Mouse (Mus musculus): ENCODE data around the gene Igfbpl1.

Gene Igfbpl1

DNA sequence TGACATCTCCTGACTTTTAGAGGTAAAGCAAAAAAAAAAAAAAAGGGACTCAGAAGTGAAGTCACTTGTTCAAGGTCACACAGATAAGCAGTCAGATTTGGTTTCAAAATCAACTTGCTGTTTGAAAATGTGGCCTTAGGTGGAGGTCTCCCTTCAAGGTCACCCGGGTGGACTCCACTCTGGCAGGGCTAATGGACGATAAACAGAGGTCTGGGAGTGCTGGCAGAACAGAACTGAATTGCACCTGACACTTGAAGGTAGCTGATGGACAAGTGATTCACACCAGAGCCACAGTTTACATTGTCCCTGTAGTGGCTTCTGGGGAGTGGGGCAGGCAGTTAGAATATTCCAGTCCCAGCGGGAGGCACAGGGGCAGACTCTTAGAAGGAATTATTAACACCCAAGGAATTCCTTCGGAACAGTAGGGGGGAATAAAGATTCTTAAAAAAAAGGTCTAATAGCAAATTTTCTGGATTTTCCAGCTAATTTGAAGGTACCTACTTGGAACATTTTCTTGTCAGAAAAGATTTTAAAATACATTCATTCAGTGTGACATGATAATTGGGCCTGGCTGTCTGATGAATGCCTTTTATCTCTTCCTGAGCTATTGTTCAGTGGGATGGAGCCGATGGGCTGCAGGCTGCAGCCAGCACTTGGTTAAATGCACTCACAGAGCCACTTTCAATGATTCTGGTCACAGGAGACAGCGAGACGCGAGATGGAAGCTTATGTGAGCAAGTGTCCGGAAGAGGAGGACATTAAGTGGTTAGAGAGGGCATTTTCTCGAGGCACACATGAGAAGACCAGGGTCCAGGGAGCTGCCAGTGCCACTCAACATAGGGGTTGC, 56.7 kb downstream of the Igfbpl1 start:
- no peak for DNase-seq

DNA sequence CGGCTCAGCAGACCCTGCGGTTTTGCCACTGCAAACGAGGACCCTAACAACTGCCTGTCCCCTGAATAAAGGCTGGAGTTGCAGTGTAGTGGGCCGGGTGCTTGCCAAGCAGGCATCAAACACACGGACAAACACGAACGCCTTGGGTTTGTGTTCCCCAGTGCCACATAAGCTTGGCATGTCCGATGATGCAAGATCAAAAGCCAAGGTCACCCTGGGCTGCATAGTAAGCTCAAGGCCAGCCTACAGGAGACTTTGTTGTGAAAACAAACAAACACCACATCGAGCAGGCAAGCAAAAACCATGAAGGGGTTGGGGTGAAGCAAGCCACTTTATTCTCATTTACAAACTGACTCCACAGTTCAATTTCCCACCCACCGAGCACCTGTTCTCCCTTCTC, 57.6 kb downstream of the Igfbpl1 start:
- DNase-seq = peak; percentile 13

DNA sequence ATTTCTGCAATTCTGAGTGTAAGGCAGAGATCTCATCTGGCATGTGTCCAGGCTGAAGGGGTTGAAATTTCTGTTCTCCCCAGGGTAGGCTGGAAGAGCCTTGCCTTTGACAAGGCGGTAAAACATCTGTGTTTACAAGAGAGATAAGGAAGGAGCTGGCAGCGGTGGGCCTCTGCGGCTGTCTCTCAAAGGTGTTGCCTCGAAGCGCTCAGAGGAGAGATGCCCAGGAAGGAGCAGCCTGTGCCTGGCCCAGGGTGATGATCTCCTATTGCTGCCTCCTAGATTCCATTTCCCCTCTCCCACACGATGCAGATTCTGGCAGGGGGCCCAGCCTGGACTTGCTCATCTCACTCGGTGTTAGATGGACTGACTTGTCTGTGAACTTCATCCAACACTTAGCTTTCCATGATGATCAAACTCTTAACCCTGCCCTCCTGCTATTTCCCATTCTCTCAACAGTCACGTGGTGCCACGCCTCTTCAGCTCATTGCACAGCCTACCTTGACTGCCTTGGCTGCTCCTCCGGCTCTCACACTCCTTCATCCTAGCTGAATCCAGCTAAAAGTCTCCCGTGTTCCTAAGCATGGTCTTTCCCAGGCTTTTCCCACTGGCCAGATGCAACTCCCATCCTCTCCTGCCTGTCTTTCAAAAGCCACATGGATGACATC, 58.7 kb downstream of the Igfbpl1 start:
- no peak for DNase-seq

DNA sequence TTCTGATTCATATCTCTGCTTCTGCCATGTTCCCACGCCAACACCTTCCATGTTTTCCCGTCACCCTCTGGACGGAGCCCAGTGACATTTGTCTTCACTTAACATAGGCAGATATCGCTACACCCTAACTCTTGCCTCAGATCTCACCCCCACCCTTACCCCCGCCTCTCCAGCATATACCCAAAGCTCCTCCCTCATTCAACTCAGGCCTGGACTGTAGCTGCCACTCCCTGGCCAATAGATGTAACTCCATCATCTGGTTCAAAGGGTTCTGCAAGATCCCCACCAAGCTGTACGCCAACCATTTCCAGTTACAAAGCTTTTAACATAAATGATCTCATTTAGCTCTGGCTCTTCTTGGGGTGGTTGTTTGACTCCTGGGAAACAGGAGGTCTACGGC, 59.9 kb downstream of the Igfbpl1 start:
- no peak for DNase-seq

DNA sequence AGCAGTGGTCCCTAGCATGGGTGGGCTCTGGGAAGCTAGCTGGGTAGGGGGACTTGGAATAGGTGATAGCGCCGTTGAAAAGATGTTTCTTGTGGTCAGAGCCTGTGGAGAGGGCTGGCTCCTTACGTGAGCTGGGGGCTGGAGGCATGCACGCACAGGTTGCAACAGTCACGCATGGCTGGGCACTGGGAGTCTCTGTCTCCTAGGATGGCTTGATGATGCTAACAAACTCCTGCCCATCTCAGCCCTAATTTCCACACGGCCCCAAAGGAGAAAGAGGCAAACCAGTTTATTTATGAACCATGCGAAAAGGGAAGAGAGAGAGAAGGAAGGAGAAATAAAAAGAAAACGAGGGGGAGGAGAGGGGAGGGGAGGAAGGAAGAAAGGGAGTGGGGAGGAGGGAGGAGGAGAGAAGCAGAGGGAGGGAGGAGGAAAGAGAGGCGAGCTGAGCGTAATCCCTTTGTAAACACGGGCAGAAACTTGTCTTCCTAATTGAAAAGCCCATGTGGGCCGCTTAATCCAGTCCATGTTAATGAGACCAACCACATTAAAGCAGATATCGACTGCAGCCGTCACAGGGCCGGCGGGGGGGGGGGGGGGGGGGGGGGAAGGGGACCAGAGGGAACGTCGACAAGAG, 61.0 kb downstream of the Igfbpl1 start:
- no peak for DNase-seq

DNA sequence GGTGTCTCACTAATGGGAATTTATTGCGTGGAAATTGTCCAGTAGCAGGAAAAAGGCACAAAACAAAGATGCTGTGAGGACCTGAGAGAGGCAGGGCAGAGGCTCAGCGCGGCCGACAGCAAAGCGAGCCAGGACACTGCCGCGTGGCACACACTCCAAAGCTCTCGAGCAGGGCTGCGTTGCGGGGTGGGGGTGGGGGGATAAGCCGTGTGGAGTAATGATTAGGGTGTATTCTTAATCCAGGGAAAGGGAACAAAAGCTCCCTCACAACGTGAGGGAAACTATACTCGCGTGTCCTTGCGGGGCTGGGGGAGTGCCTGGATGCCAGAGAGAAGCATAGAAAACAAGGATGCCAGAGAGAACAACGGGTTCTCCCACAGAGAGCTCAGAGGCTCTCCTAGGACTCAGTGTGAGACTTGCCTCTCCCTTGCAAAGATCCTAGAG, 61.6 kb downstream of the Igfbpl1 start:
- no peak for DNase-seq

DNA sequence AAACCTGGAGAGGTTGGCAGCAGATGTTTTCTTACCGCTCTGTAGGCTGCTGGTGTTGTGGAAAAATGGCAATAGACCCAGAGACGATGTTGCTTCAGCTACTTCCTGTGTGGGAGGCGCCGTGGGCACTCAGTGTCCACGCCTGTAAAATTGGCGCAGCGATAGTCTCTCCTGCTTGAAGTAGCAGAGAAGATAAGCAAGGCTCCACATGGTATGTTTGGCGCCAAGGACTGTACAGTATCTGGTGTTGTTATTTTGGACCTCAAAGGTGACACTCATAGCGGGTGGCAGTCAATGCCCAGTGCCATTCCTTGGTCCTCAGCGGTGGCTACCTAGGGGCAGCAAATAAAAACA, 62.6 kb downstream of the Igfbpl1 start:
- no peak for DNase-seq

DNA sequence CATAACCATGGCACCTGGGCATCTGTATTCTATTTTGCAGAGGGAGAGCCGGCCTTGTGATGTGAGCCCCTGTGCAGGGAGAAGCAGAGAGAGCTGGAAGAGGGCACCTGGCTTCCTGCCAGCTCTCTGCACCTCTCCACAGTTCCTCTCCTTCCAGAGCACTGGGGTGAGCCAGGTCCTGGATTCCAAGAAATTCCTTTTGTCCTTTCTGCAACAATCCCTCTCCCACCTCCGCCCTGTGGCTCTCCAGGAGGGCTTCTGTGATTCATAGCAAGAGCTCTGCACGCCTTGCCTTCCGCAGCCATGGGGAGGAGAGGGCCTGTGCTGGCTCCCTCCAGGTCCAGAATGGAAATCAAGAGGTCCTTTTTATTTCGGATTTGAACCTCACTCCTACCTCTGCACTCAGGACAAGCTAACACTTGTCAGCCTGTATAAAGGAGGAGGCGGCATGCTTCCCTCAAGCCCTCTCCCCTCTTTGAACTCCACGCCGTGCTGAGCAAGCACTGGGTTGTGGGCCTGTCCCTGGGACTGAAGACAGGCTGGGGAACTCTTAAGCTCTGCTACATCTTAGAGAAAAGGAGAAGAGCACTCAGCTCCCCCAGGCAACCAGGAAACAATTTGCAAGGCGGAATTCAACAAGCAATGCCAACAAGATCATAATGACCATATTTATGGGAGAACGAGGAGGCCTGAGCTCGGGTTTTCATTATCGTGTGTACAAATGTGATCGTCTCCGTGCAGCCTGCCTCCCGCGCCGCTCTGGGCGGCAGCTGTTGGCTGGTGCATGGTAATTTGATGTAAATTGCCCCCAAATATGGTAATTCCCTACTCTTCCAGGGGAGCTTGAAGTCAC, 63.2 kb downstream of the Igfbpl1 start:
- no peak for DNase-seq

DNA sequence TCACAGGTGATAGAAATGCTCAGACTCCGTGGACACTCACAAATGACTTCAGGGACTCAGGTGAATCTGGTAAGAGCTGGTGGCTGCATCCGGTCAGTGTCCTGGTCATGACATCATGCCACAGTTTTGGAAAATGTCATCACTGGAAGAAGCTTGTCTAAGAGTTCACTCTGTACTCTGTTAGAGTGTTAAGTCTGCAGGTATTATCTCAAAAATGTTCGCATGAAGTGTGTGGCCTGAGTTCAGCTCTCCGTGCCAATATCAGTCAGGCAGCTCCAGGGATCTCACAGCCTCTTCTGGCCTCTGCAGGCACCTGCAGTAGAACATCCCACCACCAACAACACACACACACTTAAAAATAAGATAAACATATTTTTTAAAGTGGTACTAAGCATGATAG, 64.1 kb downstream of the Igfbpl1 start:
- DNase-seq = no peak
